Mouse (Mus musculus) frontal cortex, postnatal 14 days (tissue): Measurements from ENCODE around the gene Galnt16.
A peak's percentile ranks its signal among the peaks of the same experiment; 100 is the strongest.

ENCODE experiments used
- DNase-seq, 2 experiments: peaks; one replicate each; pipeline ENCODE4 v3.0.0; 2022; ENCODE audit warnings: low spot score in 2 of 2

The Galnt16 gene

GRCm38 (mm10) chr12:80517977-80518376 is at the start of gene Galnt16:
Galnt16 (plus strand) TSS chr12:80518277.
- no peak for DNase-seq

GRCm38 (mm10) chr12:80470206-80470605 is 47.9 kb upstream of the Galnt16 start:
- DNase-seq = no peak

GRCm38 (mm10) chr12:80471926-80472325 is 46.2 kb upstream of the Galnt16 start:
- no peak for DNase-seq

- DNase-seq = no peak
These were observed 44.3 kb upstream of the Galnt16 start for GRCm38 (mm10) chr12:80473731-80474130.

GRCm38 (mm10) chr12:80479986-80480385 is 38.1 kb upstream of the Galnt16 start:
- no peak for DNase-seq

GRCm38 (mm10) chr12:80483397-80483796 is 34.7 kb upstream of the Galnt16 start:
- DNase-seq = no peak

GRCm38 (mm10) chr12:80493311-80493710 is 24.8 kb upstream of the Galnt16 start:
- DNase-seq = no peak

GRCm38 (mm10) chr12:80495691-80496090 is 22.4 kb upstream of the Galnt16 start:
- no peak for DNase-seq

GRCm38 (mm10) chr12:80498356-80498755 is 19.7 kb upstream of the Galnt16 start:
- no peak for DNase-seq

- DNase-seq = no peak
These were observed 17.6 kb upstream of the Galnt16 start for GRCm38 (mm10) chr12:80500506-80500905.

GRCm38 (mm10) chr12:80504718-80505117 is 13.4 kb upstream of the Galnt16 start:
- DNase-seq = no peak

GRCm38 (mm10) chr12:80507041-80507745 is 10.9 kb upstream of the Galnt16 start:
- DNase-seq = no peak

GRCm38 (mm10) chr12:80518393-80518756 is 298 bp downstream of the Galnt16 start:
- DNase-seq = peak in 1 of 2 experiments; percentile 22

GRCm38 (mm10) chr12:80518757-80519620 is 912 bp downstream of the Galnt16 start:
- peak; percentile 42 to 46 for DNase-seq

- DNase-seq = peak; percentile 34 to 66
These were observed 1.7 kb downstream of the Galnt16 start for GRCm38 (mm10) chr12:80519621-80520332.

- no peak for DNase-seq
These were observed 3.9 kb downstream of the Galnt16 start for GRCm38 (mm10) chr12:80522006-80522405.

GRCm38 (mm10) chr12:80524276-80524921 is 6.3 kb downstream of the Galnt16 start:
- no peak for DNase-seq

GRCm38 (mm10) chr12:80525513-80525912 is 7.4 kb downstream of the Galnt16 start:
- no peak for DNase-seq

- DNase-seq = no peak
These were observed 8.4 kb downstream of the Galnt16 start for GRCm38 (mm10) chr12:80526511-80526910.

- DNase-seq = peak in 1 of 2 experiments; percentile 20
These were observed 9.8 kb downstream of the Galnt16 start for GRCm38 (mm10) chr12:80527727-80528389.

GRCm38 (mm10) chr12:80530052-80530451 is 12.0 kb downstream of the Galnt16 start:
- no peak for DNase-seq
